Mouse (Mus musculus): ENCODE measurements around the gene Akap2. TPM values are rescaled to one million over a fixed set of nuclear protein-coding genes. Genes with fewer than 3 reads are reported as not detected.
A peak's percentile ranks its signal among the peaks of the same experiment; 100 is the strongest.

The Akap2 gene
- polyA plus RNA-seq, 1 experiment, result 19.3 TPM

DNA sequence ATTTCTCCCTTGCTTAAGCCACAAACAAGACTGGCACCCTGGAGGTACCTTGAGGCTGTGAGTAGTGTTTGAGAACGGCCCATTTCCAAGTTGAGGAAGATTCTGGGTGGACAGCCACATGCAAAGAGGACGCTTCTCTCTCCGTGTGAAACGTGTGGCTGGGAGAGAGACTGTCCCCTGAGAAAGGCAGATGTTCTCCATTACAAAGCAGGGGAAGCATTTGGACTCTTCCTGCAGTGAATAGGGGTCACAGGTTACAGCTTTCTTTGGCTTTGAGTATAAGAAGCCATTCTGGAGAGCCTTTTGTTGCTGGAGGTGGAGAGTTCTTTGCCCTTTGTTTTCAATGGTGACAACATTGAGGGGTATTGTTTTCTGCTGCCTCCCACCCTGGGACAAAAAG, 48.3 kb downstream of the Akap2 start:
- Histone ChIP-seq H3K4me3 (no peak overlapping the region), H3ac (ENCODE audit: control insufficient read depth, insufficient read length) (no peak overlapping the region), H3K4me2 (ENCODE audit: low read depth) (no peak overlapping the region), H3K36me3 (ENCODE audit: control insufficient read depth, insufficient read depth) (no peaks in the 10 kb centered on the region), H3K79me2 (ENCODE audit: control insufficient read depth, insufficient read depth) (peaks cover 16% of the 10 kb centered on the region), H3K27me3 (ENCODE audit: control insufficient read depth, insufficient read depth, insufficient read length) (no peaks in the 10 kb centered on the region)
- TF ChIP-seq E2F4 (IDR thresholded peaks at IDR 0.05; ENCODE audit: insufficient read depth) (no peak), USF1 (IDR thresholded peaks at IDR 0.05; ENCODE audit: low read depth) (no peak), POLR2AphosphoS2 (IDR thresholded peaks at IDR 0.05; ENCODE audit: insufficient read length, low read depth) (no peak), CEBPB (IDR thresholded peaks at IDR 0.05; ENCODE audit: insufficient read depth, poor library complexity, severe bottlenecking) (no peak), SRF (IDR thresholded peaks at IDR 0.05; ENCODE audit: control insufficient read depth, insufficient read length, low read depth) (no peak), TCF3 (IDR thresholded peaks at IDR 0.05; ENCODE audit: insufficient read length, low read depth) (no peak), TCF12 (IDR thresholded peaks at IDR 0.05; ENCODE audit: insufficient read depth, poor library complexity, severe bottlenecking) (no peak), MAX (IDR thresholded peaks at IDR 0.05; ENCODE audit: low read depth) (no peak), POLR2A (IDR thresholded peaks at IDR 0.05; ENCODE audit: insufficient read length, low read depth) (no peak), REST (IDR thresholded peaks at IDR 0.05; ENCODE audit: insufficient read depth, insufficient read length) (no peak), MYOD1 (IDR thresholded peaks at IDR 0.05; ENCODE audit: control insufficient read depth in 1 of 3, insufficient read length in 2 of 3, low read depth in 2 of 3) (no peak), MYOG (IDR thresholded peaks at IDR 0.05; ENCODE audit: control insufficient read depth in 1 of 3, insufficient read depth in 1 of 3, insufficient read length in 2 of 3, low read depth in 2 of 3) (no peak)

DNA sequence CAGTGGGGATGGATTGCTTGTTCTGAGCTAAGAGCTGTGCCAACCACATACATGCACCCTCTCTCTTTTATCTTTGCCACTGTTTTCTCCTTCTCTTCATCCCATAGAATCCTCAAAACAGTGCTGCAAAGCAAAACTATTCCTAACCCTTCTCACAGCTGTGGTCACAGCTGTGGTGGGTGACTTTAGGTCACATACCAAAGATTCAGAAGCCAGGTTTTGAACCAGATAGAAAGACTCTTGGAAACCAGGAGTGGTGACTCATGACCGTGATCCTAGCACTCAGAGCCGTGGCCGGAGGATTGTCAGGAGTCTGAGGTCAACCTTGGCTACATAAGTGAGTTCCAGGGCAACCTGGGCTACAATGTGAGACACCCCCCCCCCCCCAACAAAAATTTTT, 51.5 kb downstream of the Akap2 start:
- peaks cover 25% of the 10 kb centered on the region for H3K79me2 ChIP-seq (ENCODE audit: control insufficient read depth, insufficient read depth)
- H3K36me3 ChIP-seq (ENCODE audit: control insufficient read depth, insufficient read depth), result peaks cover 4% of the 10 kb centered on the region
- TF ChIP-seq CEBPB (IDR thresholded peaks at IDR 0.05; ENCODE audit: insufficient read depth, poor library complexity, severe bottlenecking) (no peak), TCF12 (IDR thresholded peaks at IDR 0.05; ENCODE audit: insufficient read depth, poor library complexity, severe bottlenecking) (peak; percentile 87), USF1 (IDR thresholded peaks at IDR 0.05; ENCODE audit: low read depth) (no peak), POLR2A (IDR thresholded peaks at IDR 0.05; ENCODE audit: insufficient read length, low read depth) (no peak), SRF (IDR thresholded peaks at IDR 0.05; ENCODE audit: control insufficient read depth, insufficient read length, low read depth) (no peak), TCF3 (IDR thresholded peaks at IDR 0.05; ENCODE audit: insufficient read length, low read depth) (peak; percentile 45), E2F4 (IDR thresholded peaks at IDR 0.05; ENCODE audit: insufficient read depth) (no peak), REST (IDR thresholded peaks at IDR 0.05; ENCODE audit: insufficient read depth, insufficient read length) (no peak), POLR2AphosphoS2 (IDR thresholded peaks at IDR 0.05; ENCODE audit: insufficient read length, low read depth) (no peak), MYOD1 (IDR thresholded peaks at IDR 0.05; ENCODE audit: control insufficient read depth in 1 of 3, insufficient read length in 2 of 3, low read depth in 2 of 3) (peak in 2 of 3 experiments; percentile 62 to 73), MYOG (IDR thresholded peaks at IDR 0.05; ENCODE audit: control insufficient read depth in 1 of 3, insufficient read depth in 1 of 3, insufficient read length in 2 of 3, low read depth in 2 of 3) (peak in 2 of 3 experiments; percentile 38 to 59), MAX (IDR thresholded peaks at IDR 0.05; ENCODE audit: low read depth) (no peak)
- H3K4me2 ChIP-seq (ENCODE audit: low read depth), result peak overlapping the region; percentile 63
- no peak overlapping the region for H3K4me3 ChIP-seq
- no peaks in the 10 kb centered on the region for H3K27me3 ChIP-seq (ENCODE audit: control insufficient read depth, insufficient read depth, insufficient read length)
- no peak overlapping the region for H3ac ChIP-seq (ENCODE audit: control insufficient read depth, insufficient read length)

- TF ChIP-seq CEBPB (IDR thresholded peaks at IDR 0.05; ENCODE audit: insufficient read depth, poor library complexity, severe bottlenecking) (peak; percentile 56; the same call in 1 of the 2 replicates), MYOD1 (IDR thresholded peaks at IDR 0.05; ENCODE audit: control insufficient read depth in 1 of 3, insufficient read length in 2 of 3, low read depth in 2 of 3) (no peak)
- Histone ChIP-seq H3K27me3 (ENCODE audit: control insufficient read depth, insufficient read depth, insufficient read length) (no peaks in the 10 kb centered on the region), H3ac (ENCODE audit: control insufficient read depth, insufficient read length) (no peak overlapping the region), H3K36me3 (ENCODE audit: control insufficient read depth, insufficient read depth) (peaks cover 4% of the 10 kb centered on the region), H3K79me2 (ENCODE audit: control insufficient read depth, insufficient read depth) (peaks cover 32% of the 10 kb centered on the region), H3K4me2 (ENCODE audit: low read depth) (peak overlapping the region; percentile 13), H3K4me3 (no peak overlapping the region)
Observed at GRCm38 (mm10) chr4:57770185-57770823, 52.8 kb downstream of the Akap2 start.

GRCm38 (mm10) chr4:57771558-57772219, 54.2 kb downstream of the Akap2 start:
- H3K4me2 ChIP-seq (ENCODE audit: low read depth), result no peak overlapping the region
- H3K79me2 ChIP-seq (ENCODE audit: control insufficient read depth, insufficient read depth), result peaks cover 21% of the 10 kb centered on the region
- TF ChIP-seq E2F4 (IDR thresholded peaks at IDR 0.05; ENCODE audit: insufficient read depth) (no peak), MYOD1 (IDR thresholded peaks at IDR 0.05; ENCODE audit: control insufficient read depth in 1 of 3, insufficient read length in 2 of 3, low read depth in 2 of 3) (peak in 1 of 3 experiments; percentile 7)
- no peak overlapping the region for H3ac ChIP-seq (ENCODE audit: control insufficient read depth, insufficient read length)
- no peak overlapping the region for H3K4me3 ChIP-seq
- H3K36me3 ChIP-seq (ENCODE audit: control insufficient read depth, insufficient read depth), result peaks cover 4% of the 10 kb centered on the region
- H3K27me3 ChIP-seq (ENCODE audit: control insufficient read depth, insufficient read depth, insufficient read length), result no peaks in the 10 kb centered on the region

DNA sequence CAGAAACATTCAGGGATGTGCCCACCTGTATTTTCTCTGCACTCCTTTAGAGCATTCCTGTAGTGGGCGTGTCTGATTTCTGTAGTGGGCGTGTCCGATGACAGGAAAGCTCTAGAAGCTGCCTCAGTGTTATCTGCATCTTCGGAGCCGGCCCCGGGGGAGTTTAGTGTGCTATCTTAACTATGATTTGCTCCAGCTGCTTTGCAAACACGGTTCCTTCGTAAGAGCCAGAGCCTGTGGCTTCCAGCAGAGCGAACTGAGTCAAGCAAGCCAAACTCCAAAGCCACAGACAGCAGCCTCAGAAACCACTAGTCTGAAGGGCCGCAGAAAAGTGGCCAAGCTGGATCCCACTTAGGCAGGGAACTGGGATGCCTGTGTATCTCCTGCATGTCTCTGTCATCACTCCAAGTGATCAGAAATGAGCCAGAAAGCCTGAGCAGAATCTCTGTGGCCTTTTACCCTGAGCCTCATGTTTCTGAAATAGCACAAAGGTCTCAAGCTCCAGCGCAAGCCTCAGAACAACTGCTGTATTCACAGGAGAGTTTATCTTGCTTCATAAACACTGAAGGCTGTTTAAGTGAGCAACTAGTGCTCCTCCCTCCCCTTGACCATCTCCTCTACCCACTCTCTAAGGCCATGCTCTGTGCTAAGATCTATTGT, 55.5 kb downstream of the Akap2 start:
- Histone ChIP-seq H3ac (ENCODE audit: control insufficient read depth, insufficient read length) (no peak overlapping the region), H3K79me2 (ENCODE audit: control insufficient read depth, insufficient read depth) (peaks cover 16% of the 10 kb centered on the region), H3K4me3 (no peak overlapping the region), H3K27me3 (ENCODE audit: control insufficient read depth, insufficient read depth, insufficient read length) (no peaks in the 10 kb centered on the region), H3K36me3 (ENCODE audit: control insufficient read depth, insufficient read depth) (peaks cover 4% of the 10 kb centered on the region), H3K4me2 (ENCODE audit: low read depth) (peak overlapping the region; percentile 35)
- TF ChIP-seq USF1 (IDR thresholded peaks at IDR 0.05; ENCODE audit: low read depth) (no peak), SRF (IDR thresholded peaks at IDR 0.05; ENCODE audit: control insufficient read depth, insufficient read length, low read depth) (no peak), MYOD1 (IDR thresholded peaks at IDR 0.05; ENCODE audit: control insufficient read depth in 1 of 3, insufficient read length in 2 of 3, low read depth in 2 of 3) (peak in 1 of 3 experiments; percentile 9), TCF3 (IDR thresholded peaks at IDR 0.05; ENCODE audit: insufficient read length, low read depth) (no peak), REST (IDR thresholded peaks at IDR 0.05; ENCODE audit: insufficient read depth, insufficient read length) (no peak), TCF12 (IDR thresholded peaks at IDR 0.05; ENCODE audit: insufficient read depth, poor library complexity, severe bottlenecking) (no peak), POLR2A (IDR thresholded peaks at IDR 0.05; ENCODE audit: insufficient read length, low read depth) (no peak), MYOG (IDR thresholded peaks at IDR 0.05; ENCODE audit: control insufficient read depth in 1 of 3, insufficient read depth in 1 of 3, insufficient read length in 2 of 3, low read depth in 2 of 3) (peak in 1 of 3 experiments; percentile 55)
